Mouse (Mus musculus) testis, postnatal 14 days (tissue): ENCODE data around the gene Dgke.
"Not testable (repeated sequence)": the region's sequence is repeated elsewhere in the genome, so short reads cannot be mapped to it uniquely, and the experiment has no call there.

Source experiments
- DNase-seq: peaks from one replicate; pipeline ENCODE4 v3.0.0; 2021; ENCODE audit warnings: low spot score

The Dgke gene

DNA sequence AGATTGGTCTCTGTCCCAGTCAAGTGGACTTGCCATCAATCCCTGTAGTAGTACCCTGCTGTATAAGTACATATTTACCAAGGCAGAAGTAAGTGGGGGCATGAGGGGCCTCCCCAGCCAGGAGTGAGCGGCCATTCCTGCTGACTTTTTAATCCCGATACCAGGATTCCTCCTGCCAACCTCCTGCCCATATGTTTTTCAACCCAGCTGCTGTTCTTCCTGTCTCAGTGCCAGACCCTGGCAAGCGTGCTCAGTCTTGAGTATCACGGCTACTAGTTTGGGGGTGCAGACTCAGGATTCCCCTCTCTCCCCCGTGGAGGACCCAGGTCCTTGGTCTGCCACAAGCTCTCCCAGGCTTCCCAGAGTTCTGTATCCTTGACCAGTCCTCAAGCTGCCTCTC, 64.0 kb downstream of the Dgke start:
- DNase-seq = no peak

DNA sequence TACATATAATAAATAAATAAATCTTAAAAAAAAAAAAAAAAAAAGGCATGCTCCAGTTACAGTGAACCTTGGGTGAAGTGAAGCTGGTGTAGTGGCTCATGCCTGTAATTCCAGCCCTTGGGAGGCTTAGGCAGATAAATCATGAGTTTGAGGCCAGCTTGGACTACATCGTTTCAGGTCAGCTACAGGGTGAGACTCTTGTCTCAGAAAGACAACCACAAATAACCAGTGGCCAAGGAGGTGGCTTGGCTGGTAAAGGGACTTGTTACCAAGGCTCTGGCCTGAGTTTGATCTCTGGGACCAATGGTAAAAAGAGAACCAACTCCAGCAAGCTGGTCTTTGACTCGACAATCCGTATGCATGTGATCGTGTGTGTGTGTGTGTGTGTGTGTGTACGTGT, 64.6 kb downstream of the Dgke start:
- DNase-seq = no peak

- DNase-seq = no peak
Observed at GRCm38 (mm10) chr11:89001569-89001968, 65.1 kb downstream of the Dgke start.

- no peak for DNase-seq
Observed at GRCm38 (mm10) chr11:89000527-89000819, 66.2 kb downstream of the Dgke start.

DNA sequence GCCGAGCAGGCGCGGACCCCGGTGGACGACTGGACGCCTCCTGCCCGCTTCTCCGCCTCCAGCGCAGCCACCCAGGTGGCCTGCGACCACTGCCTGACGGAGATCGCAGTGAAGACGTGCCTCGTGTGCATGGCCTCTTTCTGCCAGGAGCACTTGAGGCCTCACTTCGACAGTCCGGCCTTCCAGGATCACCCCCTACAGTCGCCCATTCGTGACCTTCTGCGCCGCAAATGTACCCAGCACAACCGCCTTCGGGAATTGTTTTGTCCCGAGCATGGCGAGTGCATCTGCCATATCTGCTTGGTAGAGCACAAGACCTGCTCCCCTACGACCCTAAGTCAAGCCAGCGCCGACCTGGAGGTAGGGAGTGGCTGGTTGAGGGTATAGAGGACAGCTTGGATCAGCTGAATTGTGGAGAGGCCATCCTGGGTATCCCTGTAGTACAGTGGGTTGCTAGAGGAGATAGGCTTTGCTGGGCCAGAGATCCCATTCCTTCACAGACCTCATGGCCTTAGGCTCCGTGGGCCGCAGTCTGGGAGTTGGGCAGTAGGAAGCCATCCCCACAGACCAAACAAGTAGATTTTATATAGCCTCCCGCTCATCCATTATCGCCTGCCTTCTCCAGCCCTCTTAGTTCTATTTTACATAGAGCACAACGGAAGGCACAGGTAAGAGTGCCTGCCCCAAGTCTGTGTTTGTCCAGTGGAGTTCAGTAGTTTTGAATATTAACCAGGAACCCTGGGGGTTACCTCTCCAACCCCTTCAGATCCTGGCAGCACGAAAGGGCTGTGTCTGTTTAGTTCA, 66.7 kb downstream of the Dgke start:
- DNase-seq = no peak

- DNase-seq = peak; percentile 91
Observed at GRCm38 (mm10) chr11:88998974-88999722, 67.5 kb downstream of the Dgke start, which contains the start of gene Trim25. Gene Trim25, plus strand, starts transcription at chr11:88999376.

DNA sequence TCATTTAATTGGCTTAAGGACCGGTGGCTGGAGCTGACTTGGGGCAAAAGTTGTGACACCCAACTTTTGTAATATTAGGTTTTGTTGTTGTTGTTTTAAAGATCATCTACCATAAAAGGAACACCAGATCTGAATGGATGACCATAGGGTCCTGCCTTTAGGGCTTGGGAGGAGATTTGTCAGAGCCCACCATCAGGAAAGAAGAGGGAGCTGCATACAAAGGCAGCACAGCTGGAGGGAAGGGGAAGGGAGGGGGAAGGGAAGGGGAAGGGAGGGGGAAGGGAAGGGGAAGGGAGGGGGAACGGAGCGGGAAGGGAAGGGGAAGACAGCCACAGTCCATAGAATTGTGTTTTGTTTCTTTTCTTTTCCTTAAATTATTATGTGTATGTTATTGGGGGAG, 68.2 kb downstream of the Dgke start:
- DNase-seq = no peak

GRCm38 (mm10) chr11:88997343-88997742, 69.3 kb downstream of the Dgke start:
- not testable (repeated sequence) for DNase-seq

DNA sequence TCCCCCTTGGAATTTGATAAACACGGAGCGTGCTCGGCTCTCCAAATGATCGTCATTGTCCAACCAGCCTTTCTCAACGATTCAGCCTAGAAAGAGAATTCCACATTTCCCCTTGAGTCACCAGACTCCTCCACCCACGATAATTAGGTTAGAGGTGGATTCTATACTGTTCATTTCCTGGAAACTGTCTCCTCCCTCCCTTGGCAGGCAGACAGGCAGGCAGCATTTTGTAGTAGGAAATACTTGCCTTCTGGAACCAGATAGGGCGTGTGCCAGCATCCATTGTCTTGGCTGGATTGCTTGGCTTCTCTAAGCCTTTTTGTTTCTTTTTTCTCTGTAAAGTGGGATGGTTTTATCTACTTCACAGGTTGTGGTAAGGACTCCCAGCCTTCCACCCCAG, 70.2 kb downstream of the Dgke start:
- no peak for DNase-seq

- no peak for DNase-seq
Observed at GRCm38 (mm10) chr11:88995616-88996015, 71.0 kb downstream of the Dgke start.

- no peak for DNase-seq
Observed at GRCm38 (mm10) chr11:88994492-88994891, 72.2 kb downstream of the Dgke start.

DNA sequence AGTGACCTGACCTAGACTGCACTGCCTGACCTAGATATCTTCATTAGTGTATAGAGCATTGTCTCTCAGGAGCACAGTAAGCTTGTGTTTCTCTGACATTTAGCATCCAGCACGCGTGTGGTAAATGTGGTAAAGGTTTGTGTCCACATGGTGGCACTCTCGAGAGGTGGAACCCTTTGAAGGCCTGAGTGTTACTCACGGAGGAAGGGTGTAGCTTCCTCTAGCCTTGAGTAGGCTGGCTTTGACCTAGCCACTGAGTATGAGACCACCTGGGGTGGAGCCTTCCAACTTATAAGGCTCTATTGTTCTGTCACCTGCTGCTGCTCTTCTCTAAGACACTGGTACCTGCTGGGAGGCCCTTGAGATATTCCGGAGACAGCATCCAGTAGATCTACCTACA, 73.0 kb downstream of the Dgke start:
- DNase-seq = no peak

DNA sequence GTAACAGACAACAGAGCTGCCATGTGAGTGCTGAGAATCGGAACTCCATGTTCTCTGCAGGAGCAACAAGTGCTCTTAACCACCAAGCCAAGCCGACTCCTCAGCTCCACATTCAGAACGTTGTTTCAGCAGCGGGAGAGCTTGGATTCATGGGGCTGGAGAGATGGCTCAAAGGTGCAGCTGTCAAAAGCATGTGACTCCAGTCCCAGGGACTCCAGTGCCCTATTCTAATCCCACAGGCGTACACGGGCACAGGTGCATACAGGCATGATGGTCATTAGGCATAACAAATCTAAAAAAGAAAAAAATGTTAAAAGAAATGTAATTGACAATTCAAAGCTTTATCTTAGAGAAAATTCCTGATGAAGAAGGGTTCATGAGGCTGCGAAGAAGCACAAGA, 73.5 kb downstream of the Dgke start:
- DNase-seq = no peak

- DNase-seq = no peak
Observed at GRCm38 (mm10) chr11:88989530-88989929, 77.1 kb downstream of the Dgke start.

GRCm38 (mm10) chr11:88988956-88989355, 77.7 kb downstream of the Dgke start:
- no peak for DNase-seq

- no peak for DNase-seq
Observed at GRCm38 (mm10) chr11:88986616-88987015, 80.0 kb downstream of the Dgke start.
